Mouse (Mus musculus): ENCODE data around the gene Ruvbl1.

- TF ChIP-seq CTCF (IDR thresholded peaks at IDR 0.05) (no peak), POLR2A (IDR thresholded peaks at IDR 0.05; ENCODE audit: insufficient read depth, low read depth, low read length) (no peak)
Observed at GRCm38 (mm10) chr6:88517701-88518403, 52.6 kb downstream of the Ruvbl1 start.
